Mouse (Mus musculus) lung, adult 2 months (tissue): ENCODE measurements around the gene Aip. TPM values are rescaled to one million over a fixed set of nuclear protein-coding genes. Genes with fewer than 3 reads are reported as not detected.

ENCODE experiments used
- DNase-seq: peaks from one replicate; pipeline ENCODE4 v3.0.0; 2022
- H3K4me1 ChIP-seq: fragments of 200-500 bp; 2 replicates; pipeline ENCODE4 v1.6.1; 2011; ENCODE audit warnings: low read length; ENCODE audit not compliant: control insufficient read depth, insufficient read depth
- H3K4me3 ChIP-seq: fragments of 200-500 bp; replicated peaks from 2 replicates; pipeline ENCODE3; 2011; ENCODE audit warnings: low read depth, mild to moderate bottlenecking, control low read depth, low read length; ENCODE audit errors: extremely low read depth
- CTCF ChIP-seq: fragments of 200-500 bp; IDR thresholded peaks from 2 replicates; pipeline ENCODE4 v1.5.1; 2011; ENCODE audit warnings: mild to moderate bottlenecking, low read length, control low read depth; ENCODE audit not compliant: insufficient read depth
- POLR2A ChIP-seq: fragments of 200-500 bp; IDR thresholded peaks from 2 replicates; pipeline ENCODE4 v1.6.1; 2011; ENCODE audit warnings: low read depth, mild to moderate bottlenecking, control low read depth, low read length, borderline replicate concordance; ENCODE audit errors: extremely low read depth
- WGBS: fragments of 180-500 bp; shearing (Covaris S2); methylation state at CpG from one replicate; pipeline ENCODE4 v1.1.7; 2018; 5-methylcytosine and 5-hydroxymethylcytosine counted together
- polyA plus RNA-seq: library from polyadenylated mRNA; depleted of rRNA; stranded (reverse); fragments of >200 nt; gene quantifications from 2 replicates; pipeline ENCODE4 v1.2.3, GENCODE M21; 2012

Aip gene
- polyA plus RNA-seq, 1 experiment, result 123 TPM

DNA sequence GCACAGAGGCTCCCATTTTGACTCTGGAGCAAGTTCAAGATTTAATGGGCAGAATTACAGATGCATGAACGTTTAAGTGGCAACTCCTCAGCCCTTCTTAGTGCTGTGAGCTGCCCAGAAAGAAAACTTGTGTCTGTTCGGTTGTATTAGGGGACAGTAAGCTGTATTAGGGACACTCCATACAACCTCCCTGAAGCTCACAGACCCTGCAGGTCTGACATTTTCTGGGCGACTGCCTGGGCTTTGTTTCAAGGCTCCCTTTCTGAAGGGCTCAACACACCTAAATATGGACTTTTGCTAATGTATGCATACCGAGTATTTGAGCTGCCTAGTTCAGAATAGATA lies 37.9 kb upstream of the Aip start:
- Histone ChIP-seq H3K4me3 (peak overlapping the region; percentile 44), H3K4me1 (peaks cover 4% of the 10 kb centered on the region; the same call in 1 of the 2 replicates)
- WGBS, result 33% methylated on average over 4 of the region's 4 CpGs
- TF ChIP-seq POLR2A, result no peak
- no peak for TF ChIP-seq CTCF
- no peak for DNase-seq

DNA sequence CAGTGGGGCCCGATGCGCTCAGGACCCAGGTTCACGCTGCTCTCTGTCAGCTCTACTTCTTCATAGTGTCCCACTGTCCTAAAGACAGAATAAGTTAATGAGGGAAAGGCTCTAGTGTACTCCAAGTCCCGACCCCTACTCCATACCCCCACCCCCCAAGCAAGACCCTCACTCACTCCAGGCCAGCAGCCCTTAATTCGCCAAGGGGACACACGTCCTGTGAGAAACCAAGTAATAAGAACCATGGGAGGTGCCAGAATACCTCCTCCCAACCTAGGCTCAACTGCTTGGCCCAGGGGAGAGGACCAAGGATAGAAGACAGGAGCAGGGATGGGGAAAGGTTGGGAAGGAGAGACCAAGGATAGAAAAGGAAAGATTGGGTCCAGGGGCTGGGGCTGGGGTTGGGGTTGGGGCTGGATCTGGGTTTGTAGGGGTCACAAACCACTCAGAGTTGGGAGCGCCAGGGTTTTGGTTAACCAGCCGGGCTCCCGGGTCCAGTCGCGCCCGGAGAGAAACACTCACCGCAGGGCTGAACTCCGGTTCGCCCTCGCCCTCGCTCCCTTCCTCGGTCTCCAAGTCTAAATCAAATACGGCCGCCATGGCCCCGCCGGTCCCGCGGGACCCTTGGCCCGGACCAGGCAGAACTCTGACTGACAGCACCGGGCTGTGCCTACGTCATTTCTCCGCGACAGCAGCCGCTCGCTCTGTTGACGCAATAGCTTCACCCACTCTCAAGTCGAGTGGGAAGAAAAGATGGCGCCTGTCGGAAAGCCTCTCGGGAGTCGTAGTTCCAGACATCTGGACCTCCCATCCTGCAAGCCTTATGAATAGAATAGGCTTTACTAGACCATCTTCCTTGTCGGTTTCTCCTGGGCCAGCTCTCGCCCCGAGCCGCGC lies 37.2 kb upstream of the Aip start, which contains the start of gene Rps6kb2:
Gene Rps6kb2, minus strand, starts transcription at position 709 of the 897 bp plus-strand sequence.
- peak within 1 kb of the TSS; percentile 92 for H3K4me3 ChIP-seq
- peaks cover 4% of the 10 kb centered on the region; the same call in 1 of the 2 replicates for H3K4me1 ChIP-seq
- peak; percentile 60; the same call in 1 of the 2 replicates for TF ChIP-seq POLR2A
- no peak for TF ChIP-seq CTCF
- 7% methylated on average over 42 of the region's 42 CpGs for WGBS
- DNase-seq, result peak; percentile 97

DNA sequence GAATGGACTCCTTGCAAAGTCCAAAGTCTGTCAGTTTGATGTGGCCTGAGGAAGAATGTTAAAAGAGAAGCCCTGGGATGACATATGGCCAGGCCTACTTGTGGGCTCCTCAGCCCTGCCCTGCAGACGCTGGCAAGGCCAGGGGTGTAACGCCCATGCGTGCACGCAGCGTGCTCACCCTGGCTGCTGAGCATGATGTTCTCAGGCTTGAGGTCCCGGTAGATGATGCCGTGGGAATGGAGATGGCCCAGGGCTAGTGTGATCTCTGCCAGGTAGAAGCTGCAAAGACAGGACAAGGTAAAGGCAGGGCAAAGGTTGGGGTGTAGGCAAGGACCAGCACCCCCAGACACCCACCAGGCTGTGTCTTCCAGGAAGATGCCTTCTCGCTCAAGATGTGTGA lies 33.4 kb upstream of the Aip start:
- Histone ChIP-seq H3K4me1 (peaks cover 4% of the 10 kb centered on the region; the same call in 1 of the 2 replicates), H3K4me3 (no peak overlapping the region)
- no peak for DNase-seq
- WGBS, result 94% methylated on average over 8 of the region's 8 CpGs
- no peak for TF ChIP-seq POLR2A
- no peak for TF ChIP-seq CTCF

DNA sequence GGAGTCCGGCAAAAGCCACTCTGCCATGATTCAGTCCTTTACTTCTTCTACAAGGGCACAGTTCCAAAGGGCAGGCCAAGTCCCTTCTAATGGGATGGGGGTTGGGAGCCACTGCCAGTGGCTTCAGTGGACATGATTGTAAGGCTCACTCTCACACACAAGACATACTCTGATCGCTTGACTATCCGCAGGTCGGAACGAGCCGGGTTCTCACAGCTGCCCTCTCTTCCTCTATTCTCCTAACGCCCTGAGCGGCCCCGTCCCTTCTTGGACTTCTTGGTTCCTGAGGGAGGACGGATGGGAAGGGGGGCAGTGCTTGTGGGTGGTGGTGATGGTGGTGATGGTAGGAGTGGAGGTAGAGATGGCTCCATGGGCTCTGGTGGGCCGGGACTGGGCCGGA lies 31.1 kb upstream of the Aip start:
- Histone ChIP-seq H3K4me1 (no peaks in the 10 kb centered on the region), H3K4me3 (no peak overlapping the region)
- DNase-seq, result no peak
- WGBS, result 85% methylated on average over 12 of the region's 12 CpGs
- no peak for TF ChIP-seq POLR2A
- TF ChIP-seq CTCF, result no peak

DNA sequence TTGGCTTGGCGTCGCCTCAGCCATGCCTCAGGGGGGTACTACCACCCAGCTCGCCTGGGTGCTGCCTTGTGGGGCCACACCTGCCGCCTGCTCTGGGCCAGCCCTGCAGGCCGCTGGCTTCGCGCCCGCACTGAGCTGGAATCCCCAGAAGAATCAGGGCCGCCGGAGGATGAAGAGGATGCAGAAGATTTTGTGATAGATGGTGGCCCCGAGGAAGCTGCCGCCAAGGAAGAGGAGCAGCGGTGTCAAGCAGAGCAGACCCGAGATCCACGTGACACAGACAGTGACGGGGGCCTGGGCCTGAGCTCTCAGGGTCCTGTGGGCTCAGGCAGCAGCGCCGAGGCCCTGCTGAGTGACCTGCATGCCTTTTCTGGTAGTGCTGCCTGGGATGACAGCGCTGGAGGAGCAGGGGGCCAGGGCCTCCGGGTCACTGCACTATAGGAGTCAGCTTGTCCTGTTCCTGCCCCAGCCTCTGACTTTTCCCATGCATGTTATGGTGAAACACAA lies 30.5 kb upstream of the Aip start:
- H3K4me3 ChIP-seq, result no peak overlapping the region
- DNase-seq, result no peak
- WGBS, result 63% methylated on average over 20 of the region's 20 CpGs
- TF ChIP-seq POLR2A (no peak), CTCF (no peak)
- no peaks in the 10 kb centered on the region for H3K4me1 ChIP-seq

DNA sequence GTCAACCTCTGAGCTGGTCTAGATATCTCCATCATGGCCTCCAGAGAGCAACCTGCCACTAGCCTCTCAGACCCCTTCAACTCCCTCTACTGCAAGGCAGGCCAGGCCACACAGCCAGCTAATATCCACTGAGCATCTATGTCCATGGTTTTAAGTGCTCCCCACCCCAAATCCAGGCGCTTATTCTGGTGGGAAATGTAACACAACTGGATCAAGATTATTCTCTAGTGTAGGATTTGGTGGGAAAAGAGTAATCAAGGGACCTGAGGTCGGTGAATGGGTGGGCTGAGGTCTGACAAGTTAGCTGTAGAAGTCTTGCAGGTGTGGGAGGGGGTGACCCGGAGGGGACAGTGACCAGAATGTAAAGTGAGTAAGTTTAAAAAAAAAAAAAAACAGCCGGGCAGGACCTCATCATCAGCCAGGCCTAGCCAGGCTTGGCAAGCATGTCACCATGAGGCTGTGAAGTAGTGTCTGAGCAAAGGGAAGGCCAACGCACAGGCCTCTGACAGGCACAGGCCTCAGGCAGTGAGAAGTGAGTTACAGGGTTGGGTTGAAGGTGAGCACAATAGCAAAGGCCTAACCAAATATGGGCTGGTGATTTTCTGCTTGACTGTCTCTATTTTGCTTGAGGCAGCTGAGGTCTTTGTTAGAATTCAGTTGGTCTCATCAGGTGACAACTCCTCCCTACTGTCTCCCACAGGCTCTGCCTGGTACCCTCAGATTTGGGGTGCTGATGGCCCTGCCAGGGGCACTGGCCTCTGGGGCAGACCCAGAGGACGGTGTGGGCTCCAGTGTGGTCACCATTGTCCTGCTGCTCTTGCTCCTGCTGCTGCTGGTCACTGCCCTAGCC lies 29.8 kb upstream of the Aip start:
- DNase-seq, result no peak
- Histone ChIP-seq H3K4me3 (peak overlapping the region; percentile 18), H3K4me1 (no peaks in the 10 kb centered on the region)
- TF ChIP-seq POLR2A (peak; percentile 27; the same call in 1 of the 2 replicates), CTCF (no peak)
- 69% methylated on average over 6 of the region's 6 CpGs for WGBS

DNA sequence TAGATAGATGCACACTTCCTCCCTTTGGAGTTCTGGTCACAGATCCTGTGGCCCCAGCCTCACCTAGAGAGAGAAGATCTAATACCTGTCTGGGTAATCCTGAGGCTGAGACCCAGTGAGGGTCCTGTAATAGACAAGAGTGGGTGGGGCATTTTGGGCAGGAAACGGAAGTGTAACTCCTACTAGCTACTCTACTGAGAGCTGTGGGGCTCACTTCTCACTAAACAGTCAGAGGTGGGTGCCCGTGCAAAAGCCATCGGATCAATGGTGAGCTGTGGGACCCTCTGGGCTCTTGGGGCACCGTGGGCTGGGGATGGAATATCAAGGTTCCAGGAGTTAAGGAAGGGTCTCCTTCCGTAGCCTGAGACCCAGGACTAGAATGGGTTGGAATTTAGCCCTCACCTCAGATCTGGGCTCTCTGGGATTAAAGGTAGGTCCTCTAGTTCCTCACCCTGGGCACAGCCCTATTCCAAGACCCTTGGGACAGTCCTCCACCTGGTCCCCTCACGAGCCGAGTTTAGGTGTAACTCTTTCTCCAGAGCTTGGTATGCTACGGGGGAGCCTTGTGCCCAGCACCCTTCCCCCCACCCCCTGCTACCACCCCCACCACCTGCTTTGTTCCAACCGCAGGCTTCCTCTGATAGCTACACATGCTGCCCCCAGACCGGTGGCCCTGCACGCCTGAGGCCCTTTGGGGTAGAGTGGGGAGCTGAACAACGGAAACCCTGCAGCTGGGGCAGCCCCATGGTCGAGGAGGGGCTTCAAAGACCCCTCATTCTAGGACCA lies 29.0 kb upstream of the Aip start:
- TF ChIP-seq POLR2A, result peak; percentile 12; the same call in 1 of the 2 replicates
- no peak for TF ChIP-seq CTCF
- 52% methylated on average over 13 of the region's 13 CpGs for WGBS
- DNase-seq, result no peak
- peak overlapping the region; percentile 18 for H3K4me3 ChIP-seq
- H3K4me1 ChIP-seq, result peaks cover 3% of the 10 kb centered on the region

DNA sequence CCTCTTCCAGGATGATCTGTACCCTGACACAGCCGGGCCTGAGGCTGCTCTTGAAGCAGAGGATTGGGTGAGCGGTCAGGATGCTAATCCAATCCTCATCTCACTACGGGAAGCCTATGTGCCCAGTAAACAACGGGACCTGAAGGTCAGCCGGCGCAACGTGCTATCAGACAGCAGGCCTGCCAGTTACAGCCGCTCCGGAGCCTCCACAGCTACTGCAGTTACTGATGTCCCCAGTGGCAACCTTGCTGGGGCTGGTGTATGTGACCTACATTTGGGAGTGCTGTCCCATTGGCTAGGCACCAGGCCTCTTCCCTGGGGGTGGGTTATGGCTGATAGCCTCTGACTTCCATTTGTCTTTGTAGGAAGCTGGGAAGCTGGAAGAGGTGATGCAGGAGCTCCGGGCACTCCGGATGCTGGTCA lies 27.6 kb upstream of the Aip start, which contains the start of gene Ptprcap:
Gene Ptprcap, plus strand, starts transcription at position 373 of the 423 bp plus-strand sequence.
- Histone ChIP-seq H3K4me3 (no peak within 1 kb of the TSS), H3K4me1 (peaks cover 8% of the 10 kb centered on the region)
- no peak for DNase-seq
- WGBS, result 65% methylated on average over 11 of the region's 11 CpGs
- TF ChIP-seq POLR2A, result no peak
- no peak for TF ChIP-seq CTCF
